Mouse (Mus musculus) adrenal gland, adult (tissue): ENCODE measurements around the gene Lrrc9.

Experiments used
- DNase-seq, 2 experiments: peaks; one replicate each; pipeline ENCODE4 v3.0.0; 2022 to 2023; ENCODE audit warnings: low spot score in 1 of 2; ENCODE audit not compliant: inconsistent age in 2 of 2

The Lrrc9 gene

GRCm38 (mm10) chr12:72441839-72442576, at the start of gene Lrrc9:
Lrrc9 (plus strand) TSS chr12:72441866.
- DNase-seq: peak; percentile 42 to 73

- no peak for DNase-seq
These were observed 48.4 kb upstream of the Lrrc9 start for GRCm38 (mm10) chr12:72393046-72393805.

GRCm38 (mm10) chr12:72405031-72405430, 36.6 kb upstream of the Lrrc9 start:
- no peak for DNase-seq

GRCm38 (mm10) chr12:72407146-72407545, 34.5 kb upstream of the Lrrc9 start:
- DNase-seq: peak in 1 of 2 experiments; percentile 30

DNA sequence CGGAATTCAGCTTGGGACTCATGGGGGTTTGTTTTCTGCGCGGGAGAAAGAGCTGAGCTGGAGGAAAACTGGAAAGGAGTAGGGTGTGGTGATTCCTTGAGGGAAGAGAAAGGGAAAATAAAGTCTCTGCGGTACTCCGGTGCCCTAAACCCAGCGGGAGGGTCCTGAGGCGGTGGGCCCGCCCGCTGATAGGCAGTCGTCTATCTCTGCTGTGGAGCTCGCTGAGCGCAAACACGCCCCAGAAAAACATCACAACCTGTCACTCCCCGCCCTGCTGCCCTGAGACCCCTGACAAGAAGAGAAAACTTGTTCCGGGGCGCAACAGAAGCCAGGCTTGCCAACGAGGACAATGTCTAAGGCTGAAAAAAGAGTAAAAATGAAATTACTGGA, 34.0 kb upstream of the Lrrc9 start:
- no peak for DNase-seq

DNA sequence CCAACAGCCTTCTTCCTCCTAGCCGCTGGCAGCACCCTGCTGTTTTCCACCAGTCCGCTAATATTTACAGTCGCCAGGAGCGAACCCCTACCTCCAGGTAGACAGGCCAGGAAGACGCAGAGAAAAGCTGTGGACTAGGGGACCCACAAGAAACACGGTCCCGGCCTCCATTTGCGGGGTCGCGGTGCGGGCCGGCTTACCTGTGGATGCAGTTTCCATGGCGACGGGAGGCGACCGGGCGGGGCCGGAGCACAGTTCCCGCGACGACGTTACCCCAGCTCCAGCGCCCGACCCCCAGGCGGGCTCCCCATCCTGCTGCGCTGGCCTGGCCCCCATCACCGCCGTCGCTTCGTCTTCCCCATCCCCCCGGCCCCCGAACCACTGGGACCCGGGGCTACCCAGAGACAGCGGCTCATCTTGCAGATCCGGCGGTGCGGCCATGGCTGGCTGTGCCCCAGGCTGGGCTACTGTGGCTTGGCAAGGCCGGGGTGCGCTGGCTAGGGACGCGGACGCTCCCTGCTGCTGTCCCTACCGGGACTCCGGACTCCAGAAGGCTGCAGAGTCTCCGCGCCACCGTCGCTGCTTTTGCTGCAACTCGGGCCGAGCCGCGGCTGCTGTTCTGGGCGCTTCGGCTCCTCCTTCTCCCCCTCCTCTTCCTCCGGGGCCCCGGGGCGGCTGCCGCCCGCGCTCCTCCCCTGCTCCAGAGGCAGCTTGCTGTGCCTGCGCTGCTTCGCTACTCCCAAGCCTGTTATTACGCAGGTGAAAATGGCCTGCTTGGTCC, 33.4 kb upstream of the Lrrc9 start:
- DNase-seq: peak; percentile 57 to 81

- DNase-seq: no peak
These were observed 32.7 kb upstream of the Lrrc9 start, which contains the start of gene Rtn1 for GRCm38 (mm10) chr12:72408954-72409353. Rtn1 (minus strand) TSS chr12:72409054.

DNA sequence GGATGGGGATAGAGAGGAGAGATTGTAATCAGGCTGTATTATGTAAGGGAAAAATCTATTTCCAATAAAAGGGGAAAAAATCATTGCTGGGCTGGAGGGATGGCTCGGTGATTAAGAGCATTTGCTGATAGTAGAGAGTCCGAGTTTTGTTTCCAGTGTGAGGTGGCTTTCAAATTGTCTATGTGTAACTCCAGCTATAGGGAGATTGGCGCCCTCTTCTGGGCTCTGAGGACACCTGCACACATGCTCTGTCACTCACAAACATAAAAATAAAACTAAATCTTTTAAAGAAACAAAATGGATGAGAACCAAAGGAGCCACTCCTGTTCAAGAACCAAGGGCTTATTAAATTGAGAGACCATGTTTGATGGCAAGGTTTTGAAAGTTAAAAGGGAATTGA, 23.9 kb upstream of the Lrrc9 start:
- DNase-seq: peak in 1 of 2 experiments; percentile 50

- DNase-seq: peak in 1 of 2 experiments; percentile 33
These were observed 19.0 kb upstream of the Lrrc9 start for GRCm38 (mm10) chr12:72422681-72423080.

DNA sequence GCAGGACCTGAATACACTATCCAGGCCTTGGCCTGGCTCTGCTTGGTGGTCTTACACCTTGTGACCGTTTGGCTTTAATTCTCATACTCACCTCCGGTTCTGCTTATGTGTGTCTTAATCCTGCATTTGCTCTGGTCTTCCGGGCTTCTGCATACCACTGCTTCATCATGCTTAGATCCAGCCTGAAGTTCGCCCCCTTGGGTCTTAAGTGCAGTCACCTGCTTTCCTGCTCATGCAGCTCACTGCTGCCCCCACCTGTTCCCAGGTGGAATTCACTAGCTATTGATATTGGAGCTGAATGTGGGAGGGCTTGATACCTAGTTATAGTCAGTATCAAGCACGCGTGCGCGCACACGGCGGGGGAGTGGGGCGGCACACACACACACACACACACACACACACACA, 13.9 kb upstream of the Lrrc9 start:
- peak; percentile 54 to 77 for DNase-seq

DNA sequence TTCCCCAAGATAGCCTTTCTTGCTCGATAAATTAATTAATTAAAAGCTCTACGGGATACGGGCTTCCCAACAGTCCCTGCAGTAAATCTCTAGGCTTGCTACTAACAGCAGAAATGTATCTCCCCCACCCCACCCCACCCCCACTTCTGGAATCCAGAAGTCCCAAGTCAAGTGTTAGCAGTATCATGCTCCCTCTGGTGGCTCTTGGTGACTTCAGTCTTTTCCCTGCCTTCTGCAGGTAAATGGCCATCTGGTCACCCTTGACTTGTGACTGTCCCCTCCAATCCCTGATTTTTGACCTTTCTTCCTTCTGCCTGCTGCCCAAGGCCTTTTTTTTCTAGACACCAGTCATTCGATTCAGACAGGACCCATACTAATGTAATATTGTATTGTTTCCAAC, 9.5 kb upstream of the Lrrc9 start:
- DNase-seq: no peak

DNA sequence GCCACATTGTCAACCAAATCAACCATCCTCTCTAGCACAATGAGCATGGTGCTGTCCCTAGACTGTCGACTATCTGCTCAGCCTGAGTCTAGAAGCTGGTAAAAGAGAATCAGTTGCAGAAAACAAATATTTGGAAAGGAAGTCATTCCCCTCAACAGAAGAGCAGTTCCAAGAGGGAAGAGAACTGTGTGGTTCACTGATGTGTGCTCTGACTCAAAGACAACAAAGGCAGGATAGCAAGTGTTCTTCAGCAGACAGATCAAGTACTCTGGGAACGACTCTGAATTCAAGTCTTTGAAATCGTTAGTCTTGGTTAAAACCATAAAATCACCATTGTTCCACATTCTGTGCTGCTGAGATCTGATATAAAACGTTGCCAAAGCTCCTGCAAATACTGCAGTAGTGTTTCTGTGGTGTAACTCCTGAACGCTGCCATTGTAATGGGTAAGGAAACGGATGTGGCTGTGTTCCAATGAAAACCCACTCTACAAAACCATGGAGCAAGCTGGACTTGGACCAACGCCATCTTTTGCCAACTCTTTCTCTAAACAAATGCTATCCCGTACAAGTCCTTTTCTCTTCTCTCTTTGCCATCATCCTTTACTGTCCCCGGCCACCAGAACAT, 8.3 kb upstream of the Lrrc9 start:
- DNase-seq: no peak

DNA sequence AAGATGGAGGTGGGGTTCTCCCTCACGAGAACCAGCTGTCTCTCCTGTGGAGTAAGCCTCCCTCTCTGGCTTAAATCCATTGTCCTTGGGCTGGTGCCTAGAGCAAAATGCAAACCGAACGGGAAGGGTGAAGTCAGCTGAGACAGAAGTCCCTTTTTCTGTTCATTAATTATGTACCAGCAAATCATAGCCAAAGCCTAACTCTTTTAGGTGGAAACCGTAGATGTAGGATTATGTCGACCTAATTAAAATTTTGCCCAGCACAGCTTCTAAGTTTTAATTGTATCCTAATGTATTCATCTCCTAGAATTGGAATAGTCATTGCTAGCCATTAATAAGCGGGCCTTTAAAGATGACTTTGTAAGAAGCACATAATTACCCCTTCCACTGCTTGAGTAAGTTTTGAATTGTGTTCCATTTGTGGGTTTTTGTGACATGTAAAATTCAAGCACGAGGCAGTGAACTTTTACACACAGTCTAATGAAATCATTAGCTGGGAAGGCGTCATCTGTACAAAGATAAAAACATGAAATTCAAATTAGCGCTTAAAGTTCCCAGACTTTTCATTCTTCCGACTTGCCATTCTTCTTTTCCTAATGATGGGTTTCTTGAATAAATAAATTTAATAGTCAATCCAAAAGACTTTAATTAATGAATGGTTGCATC, 3.9 kb upstream of the Lrrc9 start:
- DNase-seq: no peak

DNA sequence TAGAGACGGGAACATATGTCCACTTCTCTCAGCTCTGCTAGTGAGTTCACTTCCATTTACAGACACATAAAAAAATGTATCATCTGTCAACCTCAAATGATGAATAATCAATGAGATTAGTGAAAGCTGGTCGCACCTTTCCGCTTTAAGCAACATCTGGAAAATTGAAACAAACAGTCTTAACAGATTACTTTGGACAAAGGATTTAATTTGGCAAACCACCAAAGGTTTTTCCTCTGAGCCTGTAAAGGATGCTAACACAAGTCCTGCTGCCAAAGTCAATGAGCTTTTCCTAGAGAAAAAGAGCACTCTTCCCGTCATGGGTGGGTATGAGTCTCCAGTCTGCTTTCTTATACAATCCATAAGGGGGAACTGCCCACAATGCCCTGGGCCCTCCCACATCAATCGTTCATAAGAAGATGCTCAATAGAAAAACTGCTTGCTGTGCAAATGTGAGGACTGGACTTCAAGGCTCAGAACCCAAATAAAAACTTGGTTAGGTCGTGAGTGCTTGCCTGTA, 2.6 kb upstream of the Lrrc9 start:
- DNase-seq: no peak

DNA sequence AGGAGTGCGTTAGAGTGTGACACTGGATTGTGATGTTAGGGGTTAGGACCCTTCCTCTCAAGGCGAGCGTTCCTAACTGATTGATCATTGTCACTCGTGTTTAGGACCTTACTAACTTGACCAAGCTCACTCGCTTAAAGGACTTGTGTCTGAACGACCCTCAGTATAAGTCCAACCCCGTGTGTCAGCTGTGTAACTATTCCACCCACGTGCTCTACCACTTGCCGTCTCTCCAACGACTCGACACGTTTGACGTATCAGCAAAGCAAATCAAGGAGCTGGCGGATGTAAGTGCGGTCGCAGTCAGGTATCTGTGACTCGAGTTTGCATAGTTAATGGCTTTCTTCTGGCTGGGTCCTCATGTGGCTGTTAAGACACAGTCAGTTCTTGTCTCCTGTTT, 12.3 kb downstream of the Lrrc9 start:
- DNase-seq: no peak

DNA sequence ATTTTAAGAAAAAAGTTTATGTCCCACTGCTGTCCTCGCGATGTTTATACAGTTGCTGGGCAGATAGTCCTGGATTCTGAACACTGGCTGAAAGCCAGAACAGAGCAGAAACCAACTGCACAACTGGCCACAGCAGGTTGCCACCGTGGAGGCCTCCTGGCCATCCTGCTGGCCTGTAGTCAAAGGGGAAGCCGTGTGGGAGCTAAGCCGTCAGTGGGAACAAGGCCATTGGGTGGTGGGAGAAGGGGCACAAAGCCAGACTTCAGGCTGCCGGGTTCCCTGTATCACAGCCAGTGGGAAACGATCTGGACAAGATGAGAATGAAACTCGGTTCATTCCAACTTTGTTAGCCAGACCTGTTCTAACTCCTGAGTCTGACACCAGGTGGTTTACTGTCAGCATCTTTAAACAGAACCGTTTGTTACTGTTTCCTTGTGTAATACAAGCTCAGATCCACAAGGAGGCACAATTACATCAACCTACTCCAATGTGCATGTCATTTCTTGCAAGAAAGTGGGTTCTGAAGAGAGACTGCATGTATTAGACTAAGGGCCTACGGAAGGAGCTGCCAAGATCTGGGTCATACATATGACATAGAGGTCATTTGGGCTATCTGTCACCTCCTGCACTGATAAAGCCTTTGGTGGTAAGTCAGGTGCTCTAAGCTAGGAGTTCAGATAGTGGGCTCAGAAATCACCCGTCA, 19.7 kb downstream of the Lrrc9 start:
- DNase-seq: no peak

GRCm38 (mm10) chr12:72461894-72462530, 20.3 kb downstream of the Lrrc9 start:
- DNase-seq: peak; percentile 54 to 90

GRCm38 (mm10) chr12:72465826-72466501, 24.3 kb downstream of the Lrrc9 start:
- peak; percentile 39 to 82 for DNase-seq

GRCm38 (mm10) chr12:72467269-72467668, 25.6 kb downstream of the Lrrc9 start:
- no peak for DNase-seq
